Mouse (Mus musculus) thymus, adult 2 months (tissue): ENCODE measurements around the gene Cer1.

Source experiments
- CTCF ChIP-seq: fragments of 200-500 bp; IDR thresholded peaks from 2 replicates; pipeline ENCODE4 v1.5.1; 2012; ENCODE audit warnings: mild to moderate bottlenecking, control low read depth, low read length, moderate library complexity, borderline replicate concordance; ENCODE audit not compliant: control insufficient read depth, poor library complexity, insufficient read depth; ENCODE audit errors: extremely low read depth
- POLR2A ChIP-seq: fragments of 200-500 bp; IDR thresholded peaks from 2 replicates; pipeline ENCODE4 v1.6.1; 2012; ENCODE audit warnings: mild to moderate bottlenecking, low read length, control low read depth, moderate library complexity; ENCODE audit not compliant: control insufficient read depth, poor library complexity, insufficient read depth; ENCODE audit errors: extremely low read depth

- TF ChIP-seq CTCF (no peak), POLR2A (no peak)
Observed at GRCm38 (mm10) chr4:82891049-82891448, 6.1 kb upstream of the Cer1 start.
